Mouse (Mus musculus) erythroid progenitor cell, adult 5-6 weeks (primary cell): ENCODE results near the gene Snn. TPM values are rescaled to one million over a fixed set of nuclear protein-coding genes. Genes with fewer than 3 reads are reported as not detected.
"Not testable (repeated sequence)": the region's sequence is repeated elsewhere in the genome, so short reads cannot be mapped to it uniquely, and the experiment has no call there.

ENCODE experiments used
- ATAC-seq: replicated peaks from 2 replicates; pipeline ENCODE4 v1.8.0; 2016; ENCODE audit warnings: moderate number of reproducible peaks, mild to moderate bottlenecking, moderate TSS enrichment, inconsistent platforms; ENCODE audit not compliant: poor library complexity, low FRiP score, severe bottlenecking
- total RNA-seq, 2 experiments: library from RNA; stranded (forward) in 1 of 2; stranded (reverse) in 1 of 2; fragments of 150-400 nt in 1 of 2; fragments of 186-747, 209-891 nt in 1 of 2; gene quantifications; 2 replicates each; pipeline versions ENCODE4 v1.2.3 to v1.2.4; 2015 to 2017; ENCODE audit warnings: low replicate concordance in 2 of 2

Snn gene
- total RNA-seq (2015; ENCODE audit: low replicate concordance) (6.5 and 7.1 TPM in 2 replicates), total RNA-seq (2017; ENCODE audit: low replicate concordance) (7.1 and 13.2 TPM in 2 replicates)

GRCm38 (mm10) chr16:11060645-11061044, at the start of gene Snn:
Gene Snn (plus strand): TSS chr16:11060945.
- ATAC-seq, result no peak

- no peak for ATAC-seq
Observed at GRCm38 (mm10) chr16:11011206-11011605, 49.5 kb upstream of the Snn start.

GRCm38 (mm10) chr16:11011939-11012338, 48.8 kb upstream of the Snn start:
- no peak for ATAC-seq

GRCm38 (mm10) chr16:11012571-11013463, 47.9 kb upstream of the Snn start:
- peak; percentile 52 for ATAC-seq

GRCm38 (mm10) chr16:11013464-11014147, 47.1 kb upstream of the Snn start:
- ATAC-seq, result not testable (repeated sequence)

GRCm38 (mm10) chr16:11014407-11014806, 46.3 kb upstream of the Snn start:
- no peak for ATAC-seq

- no peak for ATAC-seq
Observed at GRCm38 (mm10) chr16:11016353-11016752, 44.4 kb upstream of the Snn start.

GRCm38 (mm10) chr16:11017807-11018595, 42.7 kb upstream of the Snn start:
- ATAC-seq, result no peak

GRCm38 (mm10) chr16:11021403-11022112, 39.2 kb upstream of the Snn start:
- no peak for ATAC-seq

- no peak for ATAC-seq
Observed at GRCm38 (mm10) chr16:11022113-11022489, 38.6 kb upstream of the Snn start.

GRCm38 (mm10) chr16:11023618-11024017, 37.1 kb upstream of the Snn start:
- ATAC-seq, result no peak

GRCm38 (mm10) chr16:11024841-11025240, 35.9 kb upstream of the Snn start:
- ATAC-seq, result no peak

GRCm38 (mm10) chr16:11028206-11028605, 32.5 kb upstream of the Snn start:
- no peak for ATAC-seq

GRCm38 (mm10) chr16:11030844-11031243, 29.9 kb upstream of the Snn start:
- no peak for ATAC-seq

- ATAC-seq, result no peak
Observed at GRCm38 (mm10) chr16:11031320-11031719, 29.4 kb upstream of the Snn start.

GRCm38 (mm10) chr16:11034193-11034803, 26.4 kb upstream of the Snn start:
- ATAC-seq, result peak; percentile 70

GRCm38 (mm10) chr16:11035273-11035672, 25.5 kb upstream of the Snn start:
- ATAC-seq, result no peak

- ATAC-seq, result peak; percentile 50; the same call in 1 of the 2 replicates
Observed at GRCm38 (mm10) chr16:11035790-11036431, 24.8 kb upstream of the Snn start.

- no peak for ATAC-seq
Observed at GRCm38 (mm10) chr16:11040603-11041002, 20.1 kb upstream of the Snn start.
